Mouse (Mus musculus): Measurements from ENCODE around the gene AL732309.1.

The AL732309.1 gene

GRCm38 (mm10) chr2:25238106-25238505 is 8.6 kb downstream of the AL732309.1 start:
- peak in 1 of 2 experiments; percentile 4 for DNase-seq

GRCm38 (mm10) chr2:25237522-25237921 is 9.1 kb downstream of the AL732309.1 start:
- peak in 1 of 2 experiments; percentile 35 for DNase-seq

GRCm38 (mm10) chr2:25236614-25237013 is 10.0 kb downstream of the AL732309.1 start, which contains the start of gene Rnf224:
TSS of gene Rnf224 (minus strand) at chr2:25236787.
- DNase-seq, result peak in 1 of 2 experiments; percentile 7

- peak in 1 of 2 experiments; percentile 46 for DNase-seq
Observed at GRCm38 (mm10) chr2:25234551-25235220, 12.0 kb downstream of the AL732309.1 start.

- peak in 1 of 2 experiments; percentile 47 for DNase-seq
Observed at GRCm38 (mm10) chr2:25234050-25234449, 12.6 kb downstream of the AL732309.1 start, which contains the start of gene Slc34a3. TSS of gene Slc34a3 (minus strand) at chr2:25234364.

- DNase-seq, result peak in 1 of 2 experiments; percentile 2
Observed at GRCm38 (mm10) chr2:25233421-25233820, 13.2 kb downstream of the AL732309.1 start.

GRCm38 (mm10) chr2:25231038-25231437 is 15.6 kb downstream of the AL732309.1 start:
- no peak for DNase-seq

- no peak for DNase-seq
Observed at GRCm38 (mm10) chr2:25230581-25230980, 16.1 kb downstream of the AL732309.1 start.

- no peak for DNase-seq
Observed at GRCm38 (mm10) chr2:25229582-25229981, 17.1 kb downstream of the AL732309.1 start.

- DNase-seq, result no peak
Observed at GRCm38 (mm10) chr2:25228995-25229530, 17.6 kb downstream of the AL732309.1 start.

GRCm38 (mm10) chr2:25228431-25228889 is 18.2 kb downstream of the AL732309.1 start:
- DNase-seq, result peak; percentile 88 to 92

- no peak for DNase-seq
Observed at GRCm38 (mm10) chr2:25227406-25227805, 19.3 kb downstream of the AL732309.1 start.

GRCm38 (mm10) chr2:25226864-25227263 is 19.8 kb downstream of the AL732309.1 start:
- no peak for DNase-seq

- no peak for DNase-seq
Observed at GRCm38 (mm10) chr2:25225811-25226379, 20.8 kb downstream of the AL732309.1 start.

- peak; percentile 95 to 98 for DNase-seq
Observed at GRCm38 (mm10) chr2:25224766-25225752, 21.6 kb downstream of the AL732309.1 start.

- no peak for DNase-seq
Observed at GRCm38 (mm10) chr2:25224492-25224765, 22.2 kb downstream of the AL732309.1 start, which contains the start of gene Tubb4b. TSS of gene Tubb4b (minus strand) at chr2:25224702.

- peak; percentile 78 to 89 for DNase-seq
Observed at GRCm38 (mm10) chr2:25223681-25224491, 22.8 kb downstream of the AL732309.1 start.

- DNase-seq, result no peak
Observed at GRCm38 (mm10) chr2:25221331-25221772, 25.3 kb downstream of the AL732309.1 start.

GRCm38 (mm10) chr2:25218445-25218844 is 28.2 kb downstream of the AL732309.1 start, which contains the start of gene Fam166a:
TSS of gene Fam166a (plus strand) at chr2:25218745.
- no peak for DNase-seq

GRCm38 (mm10) chr2:25217666-25218065 is 29.0 kb downstream of the AL732309.1 start:
- no peak for DNase-seq

- peak in 1 of 2 experiments; percentile 40 for DNase-seq
Observed at GRCm38 (mm10) chr2:25214444-25214843, 32.2 kb downstream of the AL732309.1 start, which contains the start of gene Stpg3. TSS of gene Stpg3 (minus strand) at chr2:25214637.

Data from kidney, postnatal 4 days (tissue).